Mouse (Mus musculus): ENCODE results near the gene Ess2.

GRCm38 (mm10) chr16:17938187-17938586 is 27.0 kb upstream of the Ess2 start:
- TF ChIP-seq CTCF (IDR thresholded peaks at IDR 0.05; ENCODE audit: control insufficient read depth, insufficient read depth, low read length) (no peak), POLR2A (IDR thresholded peaks at IDR 0.05; ENCODE audit: borderline replicate concordance, control insufficient read depth, low read depth, low read length) (no peak)
